Mouse (Mus musculus) intestine, embryonic 16.5 days (tissue): ENCODE results near the gene Fbxo39. TPM values are rescaled to one million over a fixed set of nuclear protein-coding genes. Genes with fewer than 3 reads are reported as not detected.

Experiments used
- polyA plus RNA-seq: library from polyadenylated mRNA; unstranded; fragments of >200 nt; fragmentation: Nextera tagmentation; extraction: Ambion mirVana; gene quantifications from 2 replicates; pipeline ENCODE4 v1.2.1, GENCODE M21; 2015

Fbxo39 gene
- polyA plus RNA-seq, 1 experiment from 2014 or later = not detected

Other genes with a start within 250 kb of the Fbxo39 start
- gene Pitpnm3, start 178.7 kb upstream of the Fbxo39 start, polyA plus RNA-seq = 0.35 and 0.37 TPM in 2 replicates
- gene Gm43951, start 107.6 kb upstream of the Fbxo39 start, polyA plus RNA-seq = 0.06 and 0.16 TPM in 2 replicates
- 7.9 and 9.5 TPM in 2 replicates for gene 4933427D14Rik, start 107.0 kb upstream of the Fbxo39 start, polyA plus RNA-seq
- 423 and 443 TPM in 2 replicates for gene Txndc17, start 106.9 kb upstream of the Fbxo39 start, polyA plus RNA-seq
- gene Med31, start 98.9 kb upstream of the Fbxo39 start, polyA plus RNA-seq = 27.6 and 30.4 TPM in 2 replicates
- 0.11 and 0.16 TPM in 2 replicates for gene Slc13a5, start 47.2 kb upstream of the Fbxo39 start, polyA plus RNA-seq
- 4.8 and 5.4 TPM in 2 replicates for gene Xaf1, start 12.8 kb upstream of the Fbxo39 start, polyA plus RNA-seq
- gene Tekt1, start 48.0 kb downstream of the Fbxo39 start, polyA plus RNA-seq = 0.16 and 0.26 TPM in 2 replicates
- gene Smtnl2, start 97.3 kb downstream of the Fbxo39 start, polyA plus RNA-seq = 27.3 and 28.9 TPM in 2 replicates
- 19.2 and 21.2 TPM in 2 replicates for gene Ggt6, start 121.1 kb downstream of the Fbxo39 start, polyA plus RNA-seq
- gene Mybbp1a, start 126.9 kb downstream of the Fbxo39 start, polyA plus RNA-seq = 119 and 141 TPM in 2 replicates
- 5.9 and 7.5 TPM in 2 replicates for gene Spns2, start 175.5 kb downstream of the Fbxo39 start, polyA plus RNA-seq
- 3.2 and 5.7 TPM in 2 replicates for gene Spns3, start 236.1 kb downstream of the Fbxo39 start, polyA plus RNA-seq